8 mouse cellular contexts compared by ENCODE assay signal in genomic region chr5:142761326-142761983, GRCm38 (mm10). TPM values are rescaled to one million over a fixed set of nuclear protein-coding genes. Genes with fewer than 3 reads are reported as not detected.
DNase-seq lines count a peak whose midpoint lies in the region; ATAC-seq and TF ChIP-seq lines count a peak whose summit lies in the region.
"Had no signal": no experiment of that assay in that cellular context is flagged by ENCODE, and none has a peak within 500 bp of the region (broad histone marks: within the 10 kb centered on the region; RNA-seq: fewer than 3 reads in every experiment).

No protein-coding gene starts in this region.

- H3K9me3 ChIP-seq in forebrain, embryonic 15.5 days: no peaks in the 10 kb centered on the region

- WGBS in forebrain, embryonic 15.5 days: 25% methylated on average over 16 of the region's 16 CpGs
- WGBS in olfactory bulb, adult 2 months: 33% methylated on average over 16 of the region's 16 CpGs

- peak; percentile 89 for ATAC-seq in forebrain, embryonic 15.5 days (replicated peaks)

- peaks cover 56% of the 10 kb centered on the region for H3K4me1 ChIP-seq in forebrain, embryonic 15.5 days
- peaks cover 18% of the 10 kb centered on the region for H3K4me1 ChIP-seq in olfactory bulb, adult 2 months (ENCODE audit: control insufficient read depth, insufficient read depth, low read length)

- TF ChIP-seq POLR2A in olfactory bulb, adult 2 months (IDR thresholded peaks at IDR 0.05; ENCODE audit: insufficient read depth, low read depth, low read length): no peak

- peak overlapping the region; percentile 16; the same call in 1 of the 2 replicates for H3K9ac ChIP-seq in forebrain, embryonic 15.5 days (replicated peaks)
- H3K9ac ChIP-seq: lung, embryonic 14.5 days had no signal

- peak overlapping the region; percentile 91 for H3K27ac ChIP-seq in forebrain, embryonic 15.5 days (replicated peaks)
- peak overlapping the region; percentile 20; the same call in 1 of the 2 replicates for H3K27ac ChIP-seq in olfactory bulb, adult 2 months (ENCODE audit: insufficient read depth, low read depth, low read length)

- peaks cover 83% of the 10 kb centered on the region for H3K36me3 ChIP-seq in forebrain, embryonic 15.5 days

- H3K4me2 ChIP-seq in forebrain, embryonic 15.5 days (replicated peaks): no peak overlapping the region; the same call in 1 of the 2 replicates
- H3K4me2 ChIP-seq: lung, embryonic 14.5 days had no signal

- H3K4me3 ChIP-seq in forebrain, embryonic 15.5 days: no peak overlapping the region
- H3K4me3 ChIP-seq in olfactory bulb, adult 2 months (ENCODE audit: insufficient read depth, low read depth, low read length): no peak overlapping the region

- TF ChIP-seq CTCF in olfactory bulb, adult 2 months (IDR thresholded peaks at IDR 0.05; ENCODE audit: insufficient read depth, low read depth, low read length): no peak

- peak; percentile 84 for DNase-seq in cerebellum, adult 11-12 months
- DNase-seq in layer of hippocampus, postnatal 10 days (ENCODE audit: low spot score in 2 of 2): peak; percentile 71 to 82
- DNase-seq in thymus, postnatal 10 days (ENCODE audit: low spot score in 2 of 2): no peak
- DNase-seq in c-Kit-positive CD71-positive TER-119-positive erythroid progenitor cells, embryonic 14.5 days (ENCODE audit: low spot score): no peak
- no peak for DNase-seq in adrenal gland, postnatal 10 days
- DNase-seq: lung, embryonic 14.5 days had no signal

- H3K27me3 ChIP-seq in forebrain, embryonic 15.5 days: no peaks in the 10 kb centered on the region

RNA-seq across cellular contexts. Expression of gene Tnrc18, which starts 56.0 kb away (rescaled TPM):
- polyA plus RNA-seq in forebrain, embryonic 15.5 days (2015; fragmentation: Nextera tagmentation; extraction: Ambion mirVana): 45.9 and 48.3 TPM in 2 replicates
- total RNA-seq in layer of hippocampus, postnatal 10 days (2021): 100 to 1,000 TPM; 197 to 220 TPM
- not detected in 2 replicates for polyA plus RNA-seq in olfactory bulb, adult 2 months (2012; ENCODE audit: insufficient read depth, insufficient read length, low replicate concordance, missing spikeins)
- total RNA-seq in adrenal gland, postnatal 10 days (2021): 10 to 100 TPM; 77.5 to 98.6 TPM

Comparison
In these comparisons a context has a peak if more than half of its experiments do, and no peak if none do; other contexts are left out.
1. DNase-seq: peak in cerebellum, adult 11-12 months (single experiment) and layer of hippocampus, postnatal 10 days (2 of 2); none in thymus, postnatal 10 days (0 of 2), c-Kit-positive CD71-positive TER-119-positive erythroid progenitor cells, embryonic 14.5 days (single experiment) and adrenal gland, postnatal 10 days (single experiment).